Comparison of ENCODE assay signal across 8 mouse cellular contexts in the genomic region with DNA sequence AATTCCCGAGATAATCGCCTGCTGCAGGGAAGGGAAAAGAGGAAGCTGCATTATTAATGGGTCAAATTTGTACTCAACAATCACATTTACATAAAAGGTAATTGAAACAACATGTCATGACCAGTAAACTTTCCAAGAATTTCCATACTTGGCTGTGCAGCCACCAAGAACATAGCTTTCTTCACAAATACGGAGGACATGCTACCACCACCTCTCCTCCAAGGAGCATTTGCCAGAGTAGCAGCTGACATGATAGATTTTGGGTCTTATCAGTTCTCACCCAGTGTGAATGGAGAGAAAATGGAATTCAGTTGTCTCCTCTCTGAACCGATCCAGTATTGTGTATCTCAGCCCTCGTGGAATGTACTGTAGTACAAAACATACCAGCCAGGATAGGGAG. TPM values are rescaled to one million over a fixed set of nuclear protein-coding genes. Genes with fewer than 3 reads are reported as not detected.
A peak's percentile ranks its signal among the peaks of the same experiment; 100 is the strongest.
DNase-seq lines count a peak whose midpoint lies in the region; ATAC-seq and TF ChIP-seq lines count a peak whose summit lies in the region.

No protein-coding gene starts in this region.

- H3K36me3 ChIP-seq in lung, postnatal 0 days (ENCODE audit: insufficient read depth, low read length) = no peaks in the 10 kb centered on the region
- no peaks in the 10 kb centered on the region for H3K36me3 ChIP-seq in embryonic facial prominence, embryonic 15.5 days
- H3K36me3 ChIP-seq in limb, embryonic 13.5 days = 0 out of 2 replicates have a peak, but pooled peaks cover 2% of the 10 kb centered on the region
- no peaks in the 10 kb centered on the region for H3K36me3 ChIP-seq in stomach, embryonic 15.5 days

- no peaks in the 10 kb centered on the region for H3K27me3 ChIP-seq in lung, postnatal 0 days (replicated peaks; ENCODE audit: insufficient read depth, low read length)
- H3K27me3 ChIP-seq in embryonic facial prominence, embryonic 15.5 days = no peaks in the 10 kb centered on the region
- peaks cover 1% of the 10 kb centered on the region for H3K27me3 ChIP-seq in limb, embryonic 13.5 days
- H3K27me3 ChIP-seq in stomach, embryonic 15.5 days (replicated peaks) = no peaks in the 10 kb centered on the region

- intact Hi-C loops in gastrocnemius, postnatal 14 days (cut with DNase I; ENCODE audit: low total_unique reads) = no loop called here

- peak overlapping the region; percentile 98 for H3K4me3 ChIP-seq in lung, postnatal 0 days (ENCODE audit: low read depth, low read length)
- peak overlapping the region; percentile 81 for H3K4me3 ChIP-seq in embryonic facial prominence, embryonic 15.5 days (replicated peaks)
- peak overlapping the region; percentile 100 for H3K4me3 ChIP-seq in limb, embryonic 13.5 days
- peak overlapping the region; percentile 96 for H3K4me3 ChIP-seq in stomach, embryonic 15.5 days (replicated peaks)

- 7% methylated on average over 5 of the region's 5 CpGs for WGBS in lung, postnatal 0 days
- 5% methylated on average over 5 of the region's 5 CpGs for WGBS in embryonic facial prominence, embryonic 15.5 days
- 8% methylated on average over 5 of the region's 5 CpGs for WGBS in limb, embryonic 13.5 days
- 3% methylated on average over 5 of the region's 5 CpGs for WGBS in stomach, embryonic 15.5 days

- H3K27ac ChIP-seq in lung, postnatal 0 days (ENCODE audit: low read length) = peak overlapping the region; percentile 99
- peak overlapping the region; percentile 98 for H3K27ac ChIP-seq in embryonic facial prominence, embryonic 15.5 days (replicated peaks)
- H3K27ac ChIP-seq in limb, embryonic 13.5 days = 0 out of 2 replicates have a peak overlapping the region, but pooled peaks have one; percentile 98
- peak overlapping the region; percentile 98; the same call in 1 of the 2 replicates for H3K27ac ChIP-seq in stomach, embryonic 15.5 days

- no peak for TF ChIP-seq CTCF in lung, postnatal 0 days (IDR thresholded peaks at IDR 0.05)

- H3K4me2 ChIP-seq in lung, postnatal 0 days (replicated peaks; ENCODE audit: low read depth, low read length) = peak overlapping the region; percentile 76
- peak overlapping the region; percentile 69 for H3K4me2 ChIP-seq in embryonic facial prominence, embryonic 15.5 days (replicated peaks)
- H3K4me2 ChIP-seq in limb, embryonic 13.5 days (replicated peaks) = peak overlapping the region; percentile 93
- H3K4me2 ChIP-seq in stomach, embryonic 15.5 days = peak overlapping the region; percentile 81

- no peak for DNase-seq in lung, postnatal 0 days (ENCODE audit: low spot score)
- no peak for DNase-seq in lung, adult 18-20 months
- no peak for DNase-seq in ovary, postnatal 14 days (ENCODE audit: low spot score)
- DNase-seq in adrenal gland, adult 18-20 months (ENCODE audit: low spot score in 2 of 2) = no peak
- DNase-seq in gastrocnemius, postnatal 14 days = no peak

- H3K4me1 ChIP-seq in lung, postnatal 0 days (ENCODE audit: insufficient read depth, low read depth, low read length) = no peaks in the 10 kb centered on the region; the same call in 1 of the 2 replicates
- H3K4me1 ChIP-seq in embryonic facial prominence, embryonic 15.5 days = peaks cover 2% of the 10 kb centered on the region; the same call in 1 of the 2 replicates
- peaks cover 15% of the 10 kb centered on the region for H3K4me1 ChIP-seq in limb, embryonic 13.5 days
- H3K4me1 ChIP-seq in stomach, embryonic 15.5 days = peaks cover 6% of the 10 kb centered on the region; the same call in 1 of the 2 replicates

- TF ChIP-seq EP300 in lung, postnatal 0 days (IDR thresholded peaks at IDR 0.05) = no peak

- no peak for ATAC-seq in lung, postnatal 0 days
- no peak for ATAC-seq in embryonic facial prominence, embryonic 15.5 days (ENCODE audit: insufficient number of reproducible peaks, low FRiP score, low TSS enrichment, low read depth)
- ATAC-seq in limb, embryonic 13.5 days (ENCODE audit: low FRiP score, low read depth) = no peak
- no peak for ATAC-seq in stomach, embryonic 15.5 days (ENCODE audit: insufficient read depth, low FRiP score, low read depth)

- H3K9me3 ChIP-seq in lung, postnatal 0 days (ENCODE audit: low read length) = no peaks in the 10 kb centered on the region
- H3K9me3 ChIP-seq in embryonic facial prominence, embryonic 15.5 days (replicated peaks) = no peaks in the 10 kb centered on the region
- no peaks in the 10 kb centered on the region for H3K9me3 ChIP-seq in limb, embryonic 13.5 days
- H3K9me3 ChIP-seq in stomach, embryonic 15.5 days = no peaks in the 10 kb centered on the region

- peak overlapping the region; percentile 98 for H3K9ac ChIP-seq in lung, postnatal 0 days (replicated peaks; ENCODE audit: low read depth)
- H3K9ac ChIP-seq in embryonic facial prominence, embryonic 15.5 days = peak overlapping the region; percentile 92
- H3K9ac ChIP-seq in limb, embryonic 13.5 days = peak overlapping the region; percentile 100
- H3K9ac ChIP-seq in stomach, embryonic 15.5 days = peak overlapping the region; percentile 96; the same call in 1 of the 2 replicates

RNA-seq across cellular contexts. Expression of a gene that starts 1.4 kb away (rescaled TPM):
- polyA plus RNA-seq in lung, postnatal 0 days (2015; fragmentation: Nextera tagmentation; extraction: Ambion mirVana) = 434 and 473 TPM in 2 replicates
- polyA plus RNA-seq in embryonic facial prominence, embryonic 15.5 days (2015; fragmentation: Nextera tagmentation; extraction: Ambion mirVana) = 337 and 352 TPM in 2 replicates
- 353 and 356 TPM in 2 replicates for polyA plus RNA-seq in limb, embryonic 13.5 days (2015; fragmentation: Nextera tagmentation; extraction: Ambion mirVana)
- polyA plus RNA-seq in stomach, embryonic 15.5 days (2015; fragmentation: Nextera tagmentation; extraction: Ambion mirVana) = 283 and 304 TPM in 2 replicates
- 100 to 1,000 TPM; 187 to 226 TPM for total RNA-seq in adrenal gland, adult 18-20 months (2021)
- total RNA-seq in gastrocnemius, postnatal 14 days (2021) = 10 to 100 TPM; 76.7 to 79.5 TPM

RNA-seq across cellular contexts. Expression of a gene that starts 56.6 kb away (rescaled TPM):
- polyA plus RNA-seq in lung, postnatal 0 days (2015; fragmentation: Nextera tagmentation; extraction: Ambion mirVana) = 956 and 1,007 TPM in 2 replicates
- polyA plus RNA-seq in embryonic facial prominence, embryonic 15.5 days (2015; fragmentation: Nextera tagmentation; extraction: Ambion mirVana) = 327 and 340 TPM in 2 replicates
- 113 and 118 TPM in 2 replicates for polyA plus RNA-seq in limb, embryonic 13.5 days (2015; fragmentation: Nextera tagmentation; extraction: Ambion mirVana)
- polyA plus RNA-seq in stomach, embryonic 15.5 days (2015; fragmentation: Nextera tagmentation; extraction: Ambion mirVana) = 233 and 253 TPM in 2 replicates
- 100 to 1,000 TPM; 364 to 767 TPM for total RNA-seq in adrenal gland, adult 18-20 months (2021)
- total RNA-seq in gastrocnemius, postnatal 14 days (2021) = 100 to 1,000 TPM; 177 to 231 TPM
